Mouse (Mus musculus) left cerebral cortex, postnatal 25 days (tissue): ENCODE data around the gene 5730596B20Rik. TPM values are rescaled to one million over a fixed set of nuclear protein-coding genes. Genes with fewer than 3 reads are reported as not detected.

Experiments
- DNase-seq, 2 experiments: peaks; one replicate each; pipeline ENCODE4 v3.0.0; 2022; ENCODE audit warnings: low spot score in 2 of 2, mixed read lengths in 1 of 2
- intact Hi-C: fragments of 180-260 bp; cut with DNase I; formaldehyde crosslinking; loops from one replicate; pipeline ENCODE4 v1.15.1; 2025
- total RNA-seq, 2 experiments: library from RNA; stranded (reverse); gene quantifications; 2 replicates each; pipeline ENCODE4 v1.2.3; 2021

5730596B20Rik gene
- not detected for total RNA-seq

GRCm38 (mm10) chr6:52177061-52177735 lies at the start of gene 5730596B20Rik:
TSS of gene 5730596B20Rik (plus strand) at chr6:52177498.
- DNase-seq = no peak
- intact Hi-C loops = no loop called here

DNA sequence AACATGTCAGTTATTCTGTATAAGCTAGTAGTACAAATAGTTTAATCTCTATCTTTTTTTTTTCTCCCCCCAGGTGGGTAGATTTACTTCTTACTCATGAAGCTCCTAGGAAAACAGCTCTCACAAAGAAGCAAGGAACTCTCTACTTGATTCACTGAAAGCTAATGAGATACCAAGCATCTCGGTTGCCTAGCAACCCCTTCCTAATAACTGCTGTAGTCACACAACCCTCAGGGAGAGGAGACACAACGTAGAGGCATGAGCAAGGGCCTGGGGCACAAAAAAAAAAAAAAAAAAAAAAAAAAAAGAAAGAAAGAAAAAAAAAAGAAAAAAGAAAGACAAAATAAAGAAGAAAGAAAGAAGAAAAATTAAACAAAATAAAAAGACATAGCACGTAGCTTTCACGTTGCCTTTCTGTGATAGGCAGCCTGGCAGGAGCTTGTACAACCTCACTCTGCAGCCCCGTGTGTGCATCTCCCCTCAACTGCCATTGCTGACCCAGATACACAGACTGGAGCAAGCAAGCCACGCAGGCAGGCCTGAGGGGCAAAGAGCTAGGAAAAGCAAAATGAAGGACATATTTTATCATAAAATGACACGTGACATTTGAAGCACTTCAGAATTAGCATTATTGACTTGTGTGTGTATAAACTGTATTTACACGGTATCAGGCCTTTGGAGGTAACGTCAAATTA lies 39.3 kb upstream of the 5730596B20Rik start:
- no peak for DNase-seq
- intact Hi-C loops = no loop called here

- intact Hi-C loops = no loop called here
- DNase-seq = no peak
Measured at GRCm38 (mm10) chr6:52138576-52138975, 38.7 kb upstream of the 5730596B20Rik start.

DNA sequence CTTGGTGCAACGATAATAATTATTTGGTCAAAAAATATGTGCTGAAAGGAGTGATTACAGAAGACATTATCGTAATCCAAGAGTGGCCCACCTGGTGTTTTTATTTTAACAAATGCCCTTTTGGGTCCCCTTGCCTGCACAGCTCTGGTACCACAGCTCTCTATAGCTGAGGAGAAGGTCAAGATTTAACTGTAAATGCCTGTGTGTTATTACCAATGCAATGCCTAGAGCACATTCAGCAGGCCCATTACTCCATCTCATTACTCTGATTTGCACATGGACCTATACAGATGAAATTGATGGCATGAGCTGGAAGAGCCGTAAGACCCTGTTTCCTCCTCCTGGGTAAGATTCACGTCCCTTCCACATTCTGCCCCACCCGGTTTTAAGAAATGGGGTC lies 38.2 kb upstream of the 5730596B20Rik start:
- intact Hi-C loops = no loop called here
- no peak for DNase-seq

DNA sequence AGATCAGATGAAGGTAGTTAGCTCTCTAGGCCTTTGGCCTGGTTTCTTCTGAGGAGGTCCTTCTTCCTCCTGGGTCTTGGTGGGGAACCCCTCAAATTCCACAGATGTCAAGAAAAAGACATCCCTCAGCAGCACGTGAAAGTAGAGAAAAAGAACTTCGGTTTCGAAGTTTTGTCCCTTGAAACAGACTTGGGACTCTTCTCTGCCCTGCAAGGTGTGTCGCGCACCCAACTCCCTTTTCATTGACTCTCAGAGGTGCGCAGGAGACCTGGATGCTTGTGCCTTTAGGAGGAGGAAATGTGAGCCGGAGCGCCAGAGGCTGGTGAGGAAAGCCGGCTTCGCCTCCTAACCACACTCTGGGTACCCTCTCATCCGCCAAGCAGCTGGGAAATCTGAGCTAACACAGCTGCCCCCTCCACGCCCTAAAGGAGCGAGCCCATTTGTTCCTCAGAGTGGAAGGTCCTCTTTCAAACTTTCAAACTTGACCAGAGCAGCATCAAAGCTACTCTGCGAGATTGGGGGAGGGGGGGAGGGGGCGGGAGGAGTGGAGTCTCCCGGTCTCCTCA lies 26.8 kb upstream of the 5730596B20Rik start:
- DNase-seq = no peak
- intact Hi-C loops = loop anchor here (5.0 kb wide), 1 partner anchor 968 kb away; no protein-coding TSS in a partner anchor

DNA sequence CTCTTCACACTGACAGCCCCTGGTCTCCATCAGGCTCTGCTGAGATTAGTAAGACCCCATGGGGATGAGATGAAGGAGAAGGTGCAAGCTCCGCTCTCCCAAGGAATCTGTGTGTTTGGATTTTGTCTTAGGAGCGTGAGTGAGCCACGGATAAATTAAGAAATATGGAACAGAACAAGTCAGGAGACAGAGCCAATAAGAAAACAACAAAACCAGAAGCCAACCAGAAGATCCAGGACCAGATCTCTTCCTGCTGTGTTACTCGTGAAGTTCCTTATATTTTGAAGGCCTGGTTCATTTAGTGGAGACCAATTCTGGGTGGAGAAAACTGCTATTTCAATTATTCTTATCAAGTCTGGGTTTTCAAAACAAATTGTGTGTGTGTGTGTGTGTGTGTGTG lies 25.7 kb upstream of the 5730596B20Rik start:
- intact Hi-C loops = loop anchor here (5.0 kb wide), 1 partner anchor 969 kb away; no protein-coding TSS in a partner anchor
- no peak for DNase-seq

GRCm38 (mm10) chr6:52152226-52153193 lies 24.8 kb upstream of the 5730596B20Rik start:
- no peak for DNase-seq
- intact Hi-C loops = loop anchor here (5.0 kb wide), 1 partner anchor 970 kb away; no protein-coding TSS in a partner anchor

GRCm38 (mm10) chr6:52153270-52153669 lies 24.0 kb upstream of the 5730596B20Rik start:
- no peak for DNase-seq
- intact Hi-C loops = loop anchor here (5.0 kb wide), 1 partner anchor 971 kb away; no protein-coding TSS in a partner anchor

DNA sequence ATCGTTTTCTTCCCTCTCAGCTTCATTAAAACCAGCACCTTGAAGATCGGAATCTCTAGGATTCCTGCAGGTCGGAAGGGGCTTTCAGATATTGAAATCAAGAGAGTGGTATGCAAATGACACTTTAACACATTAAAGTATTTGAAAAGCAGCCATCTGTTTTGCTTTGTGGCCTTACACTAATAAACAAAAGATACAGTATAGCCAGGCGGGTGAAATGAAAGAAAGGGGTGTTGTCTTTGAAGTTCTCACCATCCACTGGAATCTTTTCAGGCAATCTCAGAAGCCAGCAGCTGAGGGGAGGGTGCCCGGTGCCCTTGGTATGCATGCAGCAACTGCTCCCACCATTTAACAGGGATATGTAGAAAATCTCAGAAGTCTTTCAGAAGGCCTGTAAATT lies 23.3 kb upstream of the 5730596B20Rik start:
- intact Hi-C loops = loop anchor here (5.0 kb wide), 1 partner anchor 972 kb away; no protein-coding TSS in a partner anchor
- DNase-seq = no peak

DNA sequence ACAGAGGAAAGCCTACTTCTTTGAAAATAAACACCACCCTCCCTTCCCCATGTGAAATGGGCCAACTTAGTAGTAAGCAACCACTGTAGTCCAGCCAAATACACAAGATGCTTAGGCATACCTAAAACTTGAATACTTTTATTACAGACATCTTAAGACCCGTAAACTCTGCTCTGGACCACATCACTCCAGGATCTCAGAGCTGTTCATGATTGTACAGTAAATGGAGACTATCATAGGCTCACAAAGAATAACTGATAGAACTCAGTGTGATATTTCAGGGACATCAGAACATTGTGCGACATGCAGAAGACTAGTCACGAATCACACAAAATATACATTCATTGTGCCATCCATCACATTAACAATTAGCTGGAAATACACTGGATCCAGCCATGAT lies 21.8 kb upstream of the 5730596B20Rik start:
- intact Hi-C loops = loop anchor here (5.0 kb wide), 1 partner anchor 148 kb away; no protein-coding TSS in a partner anchor
- no peak for DNase-seq

DNA sequence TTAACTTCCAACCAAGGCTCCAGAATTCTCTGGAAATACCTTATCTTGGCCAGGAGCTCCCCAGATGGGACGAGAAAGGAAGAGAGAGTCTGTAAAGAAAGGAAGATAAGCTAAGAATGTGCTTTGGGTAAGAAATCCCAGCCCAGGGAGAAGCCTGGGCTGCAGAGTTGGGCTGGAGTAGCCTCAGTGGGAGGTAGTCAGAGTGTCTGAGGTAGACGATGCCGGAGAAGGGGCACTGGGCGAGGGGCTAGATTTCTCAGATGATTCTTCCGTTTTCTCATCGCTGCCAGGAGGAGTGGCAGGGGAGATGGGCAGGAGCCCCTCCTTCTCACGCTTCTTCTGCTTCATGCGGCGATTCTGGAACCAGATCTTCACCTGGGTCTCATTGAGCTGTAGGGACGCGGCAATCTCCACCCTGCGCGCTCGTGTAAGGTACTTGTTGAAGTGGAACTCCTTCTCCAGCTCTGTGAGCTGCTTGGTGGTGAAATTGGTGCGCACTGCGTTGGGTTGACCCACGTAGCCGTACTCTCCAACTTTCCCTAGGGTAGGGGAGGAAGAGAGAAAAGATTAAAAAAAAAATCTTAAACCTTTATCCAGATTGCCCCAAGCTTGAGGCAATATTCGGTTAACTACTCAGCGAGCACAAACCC lies 20.6 kb upstream of the 5730596B20Rik start:
- intact Hi-C loops = loop anchor here (5.0 kb wide), 1 partner anchor 149 kb away; no protein-coding TSS in a partner anchor

DNA sequence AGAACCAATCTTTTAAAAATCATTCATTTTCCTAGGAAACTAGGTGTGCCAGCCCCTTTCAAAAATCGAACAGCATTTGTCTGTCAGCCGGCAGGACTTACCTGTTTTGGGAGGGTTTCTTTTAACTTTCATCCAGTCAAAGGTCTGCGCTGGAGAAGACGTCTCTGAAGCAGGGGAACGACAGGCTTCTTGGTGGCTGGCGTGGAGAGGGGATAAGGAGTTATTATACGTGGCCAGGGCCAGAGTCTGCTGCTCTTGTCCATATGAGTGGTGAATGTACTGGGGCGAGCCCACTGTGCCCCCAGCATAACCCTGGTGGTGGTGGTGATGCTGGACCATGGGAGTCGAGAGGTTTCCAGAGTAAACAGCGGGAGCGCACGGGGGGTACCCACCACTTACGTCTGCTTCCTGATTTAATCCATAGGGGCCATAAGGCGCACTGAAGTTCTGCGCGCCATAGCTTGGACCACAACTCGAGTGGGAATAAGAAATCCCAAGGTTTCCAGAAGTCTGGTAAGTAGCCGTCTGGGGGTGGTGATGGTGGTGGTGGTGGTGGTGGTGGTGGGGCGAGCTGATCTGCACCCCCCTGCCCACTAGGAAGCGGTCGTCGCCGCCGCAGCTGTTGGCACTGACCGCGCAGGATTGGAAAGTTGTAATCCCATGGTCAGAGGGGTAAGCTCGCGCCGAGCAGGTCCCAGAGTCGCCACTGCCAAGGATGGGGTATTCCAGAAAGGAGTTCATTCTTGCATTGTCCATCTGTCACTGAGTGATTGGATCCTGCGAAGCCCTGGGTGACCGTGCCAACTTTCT lies 19.6 kb upstream of the 5730596B20Rik start:
- no peak for DNase-seq
- intact Hi-C loops = loop anchor here (5.0 kb wide), 1 partner anchor 150 kb away; no protein-coding TSS in a partner anchor

More for the DNA sequence above, 20.6 kb upstream of the 5730596B20Rik start:
- DNase-seq = no peak

DNA sequence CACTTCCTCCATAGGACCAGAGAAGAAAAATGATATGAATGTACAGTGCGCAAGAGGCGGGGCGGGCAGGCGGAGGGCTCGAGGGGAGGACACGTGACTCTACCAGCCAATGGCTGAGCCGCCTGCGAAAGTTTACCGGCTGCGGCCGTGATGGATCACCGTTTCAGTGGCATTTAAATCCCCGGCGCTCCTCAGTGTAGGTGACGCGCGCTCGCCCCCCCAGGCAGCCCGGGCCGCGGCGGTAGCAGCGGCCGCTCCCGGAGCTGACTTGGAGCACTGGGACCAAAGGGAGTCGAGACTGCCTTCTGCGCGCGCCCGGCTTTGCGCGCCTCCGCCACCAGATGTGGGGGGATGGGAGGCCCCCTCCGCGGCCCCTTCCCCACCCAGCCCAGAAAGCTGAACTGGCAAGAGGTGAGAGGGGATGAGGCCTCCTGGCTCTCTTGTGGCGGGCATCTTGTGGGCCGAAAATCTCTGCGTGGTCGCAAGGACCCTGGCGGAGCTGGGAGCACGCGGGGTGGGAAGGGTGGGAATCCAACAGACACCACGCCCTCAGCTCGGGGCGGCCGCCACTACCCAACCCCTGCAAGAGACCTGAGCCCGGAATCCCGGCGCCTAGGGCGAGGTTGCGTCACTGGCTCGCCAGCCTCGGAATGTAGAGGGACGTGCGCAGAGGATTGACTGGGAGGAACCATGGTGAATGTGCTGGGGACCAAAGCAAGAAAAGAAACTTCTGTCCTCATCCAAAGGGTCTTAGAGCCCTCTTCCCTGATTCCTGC lies 18.8 kb upstream of the 5730596B20Rik start, which contains the start of gene Hoxa1:
Hoxa1 (minus strand) TSS at position 42 of the 776 bp plus-strand sequence.
- DNase-seq = no peak
- intact Hi-C loops = loop anchor here (5.0 kb wide), 1 partner anchor 151 kb away; no protein-coding TSS in a partner anchor

- intact Hi-C loops = loop anchor here (5.0 kb wide), 1 partner anchor 152 kb away; no protein-coding TSS in a partner anchor
- DNase-seq = no peak
Measured at GRCm38 (mm10) chr6:52159164-52159761, 18.0 kb upstream of the 5730596B20Rik start.

GRCm38 (mm10) chr6:52159979-52160378 lies 17.3 kb upstream of the 5730596B20Rik start:
- intact Hi-C loops = loop anchor here (5.0 kb wide), 4 partner anchors 42 to 153 kb away; partner anchors contain the start of genes Evx1 and Hoxa5

More at GRCm38 (mm10) chr6:52159979-52160378, 17.3 kb upstream of the 5730596B20Rik start:
- no peak for DNase-seq
